Mouse (Mus musculus) left cerebral cortex, postnatal 36 days (tissue): Measurements from ENCODE around the gene Ube3b. TPM values are rescaled to one million over a fixed set of nuclear protein-coding genes. Genes with fewer than 3 reads are reported as not detected.
A peak's percentile ranks its signal among the peaks of the same experiment; 100 is the strongest.

Source experiments
- DNase-seq, 2 experiments: peaks; one replicate each; pipeline ENCODE4 v3.0.0; 2021 to 2022; ENCODE audit warnings: low spot score in 2 of 2, mixed read lengths in 1 of 2
- intact Hi-C: fragments of 180-260 bp; cut with DNase I; formaldehyde crosslinking; loops from one replicate; pipeline ENCODE4 v1.15.1; 2025
- microRNA-seq: library from miRNA; unstranded; fragments of <30 nt; microRNA quantifications from one replicate; pipeline ENCODE4 v1.2.0, GENCODE M21; 2022
- total RNA-seq, 2 experiments: library from RNA; stranded (reverse); gene quantifications; 2 replicates each; pipeline ENCODE4 v1.2.3; 2021

The Ube3b gene
- total RNA-seq, 2 experiments from 2014 or later: 81.6 to 88.1 TPM

GRCm38 (mm10) chr5:114467430-114467829 lies 87.0 kb downstream of the Ube3b start:
- intact Hi-C loops: no loop called here

GRCm38 (mm10) chr5:114468007-114468406 lies 87.6 kb downstream of the Ube3b start:
- intact Hi-C loops: no loop called here
- no peak for DNase-seq

More at GRCm38 (mm10) chr5:114467430-114467829, 87.0 kb downstream of the Ube3b start:
- peak; percentile 18 to 28 for DNase-seq

GRCm38 (mm10) chr5:114470359-114470758 lies 90.0 kb downstream of the Ube3b start:
- DNase-seq: no peak
- intact Hi-C loops: no loop called here

Small RNA genes lying within 50 kb of the gene (microRNA-seq; reads per million reads assigned to microRNA genes)
- gene Mir7027: not detected

Other genes starting within 250 kb of the Ube3b start
- 1 to 10 TPM; 3.9 to 6.9 TPM for gene Acacb, start 234.1 kb upstream of the Ube3b start, total RNA-seq
- gene Foxn4, start 106.8 kb upstream of the Ube3b start, total RNA-seq: not detected
- 1 to 10 TPM; 1.7 to 2.5 TPM for gene Myo1h, start 91.4 kb upstream of the Ube3b start, total RNA-seq
- 10 to 100 TPM; 48.7 to 53.0 TPM for gene Kctd10, start 99 bp upstream of the Ube3b start, total RNA-seq
- 10 to 100 TPM; 19.6 to 22.4 TPM for gene Mmab, start 63.5 kb downstream of the Ube3b start, total RNA-seq
- gene Mvk, start 63.7 kb downstream of the Ube3b start, total RNA-seq: 10 to 100 TPM; 23.8 to 30.0 TPM
- 10 to 100 TPM in 1 of 2 experiments, 1 to 10 TPM in 1; 10.0 to 12.6 TPM for gene Fam222a, start 187.4 kb downstream of the Ube3b start, total RNA-seq